Mouse (Mus musculus) bone marrow, adult 2 months (tissue): ENCODE data around the gene Cyp2ab1. TPM values are rescaled to one million over a fixed set of nuclear protein-coding genes. Genes with fewer than 3 reads are reported as not detected.
A peak's percentile ranks its signal among the peaks of the same experiment; 100 is the strongest.
"Not testable (repeated sequence)": the region's sequence is repeated elsewhere in the genome, so short reads cannot be mapped to it uniquely, and the experiment has no call there.

Experiments
- H3K27ac ChIP-seq: fragments of 200-500 bp; 2 replicates; pipeline ENCODE4 v1.5.1; 2012; ENCODE audit warnings: low read depth, mild to moderate bottlenecking, control low read depth, inconsistent platforms, low read length; ENCODE audit not compliant: control insufficient read depth, poor library complexity, insufficient read depth
- H3K4me1 ChIP-seq: fragments of 200-500 bp; 2 replicates; pipeline ENCODE4 v1.6.1; 2011; ENCODE audit warnings: low read length; ENCODE audit not compliant: control insufficient read depth, insufficient read depth
- H3K4me3 ChIP-seq: fragments of 200-500 bp; replicated peaks from 2 replicates; pipeline ENCODE3; 2011; ENCODE audit warnings: mild to moderate bottlenecking, low read depth, low read length, control low read depth; ENCODE audit not compliant: control insufficient read depth
- CTCF ChIP-seq: fragments of 200-500 bp; IDR thresholded peaks from 2 replicates; pipeline ENCODE4 v1.5.1; 2011; ENCODE audit warnings: low read length, control low read depth; ENCODE audit not compliant: control insufficient read depth, insufficient read depth
- POLR2A ChIP-seq: fragments of 200-500 bp; IDR thresholded peaks from 2 replicates; pipeline ENCODE4 v1.6.1; 2011; ENCODE audit warnings: low read depth, mild to moderate bottlenecking, control low read depth, low read length, borderline replicate concordance; ENCODE audit not compliant: control insufficient read depth
- WGBS: fragments of 180-500 bp; shearing (Covaris S2); methylation state at CpG from one replicate; pipeline ENCODE4 v1.1.7; 2018; 5-methylcytosine and 5-hydroxymethylcytosine counted together
- polyA plus RNA-seq: library from polyadenylated mRNA; stranded (reverse); fragments of >200 nt; gene quantifications from 2 replicates; pipeline ENCODE4 v1.2.4, GENCODE M21; 2011; ENCODE audit warnings: low replicate concordance; ENCODE audit not compliant: missing spikeins, insufficient read depth, insufficient read length

Gene Cyp2ab1
- 1.5 TPM in 1 of 2 replicates, not detected in the other for polyA plus RNA-seq

GRCm38 (mm10) chr16:20325286-20325685, at the start of gene Cyp2ab1:
Cyp2ab1 (minus strand) TSS chr16:20325404.
- H3K4me1 ChIP-seq: peaks cover 3% of the 10 kb centered on the region; the same call in 1 of the 2 replicates
- WGBS: 37% methylated on average over 5 of the region's 5 CpGs
- H3K4me3 ChIP-seq: peak within 1 kb of the TSS; percentile 17
- TF ChIP-seq CTCF (no peak), POLR2A (no peak)
- peak within 1 kb of the TSS; percentile 68; the same call in 1 of the 2 replicates for H3K27ac ChIP-seq

- Histone ChIP-seq H3K4me3 (no peak overlapping the region), H3K4me1 (peaks cover 2% of the 10 kb centered on the region), H3K27ac (no peak overlapping the region)
- WGBS: 63% methylated on average over 4 of the region's 4 CpGs
- TF ChIP-seq POLR2A: no peak
- no peak for TF ChIP-seq CTCF
Observed at GRCm38 (mm10) chr16:20371731-20372130, 46.5 kb upstream of the Cyp2ab1 start.

- WGBS: 88% methylated on average over 9 of the region's 9 CpGs
- peaks cover 2% of the 10 kb centered on the region for H3K4me1 ChIP-seq
- H3K27ac ChIP-seq: no peak overlapping the region
- no peak overlapping the region for H3K4me3 ChIP-seq
- TF ChIP-seq CTCF (no peak), POLR2A (no peak)
Observed at GRCm38 (mm10) chr16:20368221-20368620, 43.0 kb upstream of the Cyp2ab1 start.

- Histone ChIP-seq H3K27ac (no peak overlapping the region), H3K4me3 (no peak overlapping the region), H3K4me1 (peaks cover 7% of the 10 kb centered on the region; the same call in 1 of the 2 replicates)
- TF ChIP-seq CTCF (no peak), POLR2A (no peak)
- WGBS: 91% methylated on average over 11 of the region's 11 CpGs
Observed at GRCm38 (mm10) chr16:20362121-20362520, 36.9 kb upstream of the Cyp2ab1 start.

GRCm38 (mm10) chr16:20361496-20361895, 36.3 kb upstream of the Cyp2ab1 start:
- not testable (repeated sequence) for H3K4me1 ChIP-seq, H3K4me3 ChIP-seq, H3K27ac ChIP-seq
- WGBS: 88% methylated on average over 3 of the region's 3 CpGs

- 54% methylated on average over 9 of the region's 9 CpGs for WGBS
- peak overlapping the region; percentile 71; the same call in 1 of the 2 replicates for H3K27ac ChIP-seq
- TF ChIP-seq CTCF: no peak
- no peak for TF ChIP-seq POLR2A
- H3K4me1 ChIP-seq: peaks cover 7% of the 10 kb centered on the region; the same call in 1 of the 2 replicates
- H3K4me3 ChIP-seq: no peak overlapping the region
Observed at GRCm38 (mm10) chr16:20359643-20360295, 34.6 kb upstream of the Cyp2ab1 start.

- TF ChIP-seq POLR2A (no peak), CTCF (no peak)
- WGBS: 45% methylated on average over 5 of the region's 5 CpGs
- Histone ChIP-seq H3K4me3 (no peak overlapping the region), H3K27ac (peak overlapping the region; percentile 31; the same call in 1 of the 2 replicates), H3K4me1 (peaks cover 7% of the 10 kb centered on the region; the same call in 1 of the 2 replicates)
Observed at GRCm38 (mm10) chr16:20357837-20358236, 32.6 kb upstream of the Cyp2ab1 start.

- no peak for TF ChIP-seq CTCF
- TF ChIP-seq POLR2A: no peak
- Histone ChIP-seq H3K27ac (no peak overlapping the region), H3K4me3 (no peak overlapping the region), H3K4me1 (peaks cover 3% of the 10 kb centered on the region; the same call in 1 of the 2 replicates)
- WGBS: 90% methylated on average over 2 of the region's 2 CpGs
Observed at GRCm38 (mm10) chr16:20354762-20355161, 29.6 kb upstream of the Cyp2ab1 start.
